Mouse (Mus musculus) thymus, adult 2 months (tissue): Measurements from ENCODE around the gene Nmnat2. TPM values are rescaled to one million over a fixed set of nuclear protein-coding genes. Genes with fewer than 3 reads are reported as not detected.

Experiments used
- DNase-seq: peaks from one replicate; pipeline ENCODE4 v3.0.0; 2021
- H3K27ac ChIP-seq: fragments of 200-500 bp; 2 replicates; pipeline ENCODE4 v1.5.1; 2012; ENCODE audit warnings: low read length, control low read depth; ENCODE audit not compliant: control insufficient read depth, insufficient read depth
- H3K27me3 ChIP-seq: fragments of 200-500 bp; 2 replicates; pipeline ENCODE4 v1.6.1; 2012; ENCODE audit warnings: mild to moderate bottlenecking, low read length, moderate library complexity, mixed read lengths; ENCODE audit not compliant: control insufficient read depth, insufficient read depth
- H3K36me3 ChIP-seq: fragments of 200-500 bp; 2 replicates; pipeline ENCODE4 v1.6.1; 2012; ENCODE audit warnings: mild to moderate bottlenecking, low read length, moderate library complexity; ENCODE audit not compliant: control insufficient read depth, insufficient read depth
- H3K4me1 ChIP-seq: fragments of 200-500 bp; replicated peaks from 2 replicates; pipeline ENCODE4 v1.6.1; 2012; ENCODE audit warnings: low read length; ENCODE audit not compliant: control insufficient read depth, insufficient read depth
- H3K4me3 ChIP-seq: fragments of 200-500 bp; 2 replicates; pipeline ENCODE4 v1.5.1; 2012; ENCODE audit warnings: mild to moderate bottlenecking, low read length, control low read depth, moderate library complexity; ENCODE audit not compliant: control insufficient read depth, insufficient read depth
- CTCF ChIP-seq: fragments of 200-500 bp; IDR thresholded peaks from 2 replicates; pipeline ENCODE4 v1.5.1; 2012; ENCODE audit warnings: mild to moderate bottlenecking, control low read depth, low read length, moderate library complexity, borderline replicate concordance; ENCODE audit not compliant: control insufficient read depth, poor library complexity, insufficient read depth; ENCODE audit errors: extremely low read depth
- POLR2A ChIP-seq: fragments of 200-500 bp; IDR thresholded peaks from 2 replicates; pipeline ENCODE4 v1.6.1; 2012; ENCODE audit warnings: mild to moderate bottlenecking, low read length, control low read depth, moderate library complexity; ENCODE audit not compliant: control insufficient read depth, poor library complexity, insufficient read depth; ENCODE audit errors: extremely low read depth
- WGBS: fragments of 180-500 bp; shearing (Covaris S2); methylation state at CpG from one replicate; pipeline ENCODE4 v1.1.7; 2018; 5-methylcytosine and 5-hydroxymethylcytosine counted together
- polyA plus RNA-seq: library from polyadenylated mRNA; depleted of rRNA; stranded (reverse); fragments of >200 nt; gene quantifications from 2 replicates; pipeline ENCODE4 v1.2.3, GENCODE M21; 2012

Nmnat2 gene
- polyA plus RNA-seq, 1 experiment: 1.1 TPM

- H3K4me1 ChIP-seq: peaks cover 9% of the 10 kb centered on the region
- WGBS: 55% methylated on average over 14 of the region's 14 CpGs
- no peak overlapping the region for H3K27ac ChIP-seq
- H3K4me3 ChIP-seq: no peak overlapping the region
- no peak for DNase-seq
- H3K27me3 ChIP-seq: no peaks in the 10 kb centered on the region
- H3K36me3 ChIP-seq: no peaks in the 10 kb centered on the region
- TF ChIP-seq CTCF: no peak
- TF ChIP-seq POLR2A: no peak
These were observed 59.8 kb downstream of the Nmnat2 start for GRCm38 (mm10) chr1:153014431-153015186.

GRCm38 (mm10) chr1:153016465-153017163 is 61.8 kb downstream of the Nmnat2 start:
- H3K27me3 ChIP-seq: no peaks in the 10 kb centered on the region
- no peak for DNase-seq
- peaks cover 3% of the 10 kb centered on the region for H3K4me1 ChIP-seq
- WGBS: 87% methylated on average over 11 of the region's 11 CpGs
- no peak overlapping the region for H3K4me3 ChIP-seq
- H3K27ac ChIP-seq: no peak overlapping the region
- H3K36me3 ChIP-seq: no peaks in the 10 kb centered on the region
- TF ChIP-seq POLR2A (no peak), CTCF (no peak)

- 100% methylated on average over 1 of the region's 1 CpGs for WGBS
- no peaks in the 10 kb centered on the region for H3K4me1 ChIP-seq
- TF ChIP-seq POLR2A (no peak), CTCF (no peak)
- no peaks in the 10 kb centered on the region for H3K36me3 ChIP-seq
- H3K4me3 ChIP-seq: no peak overlapping the region
- H3K27ac ChIP-seq: no peak overlapping the region
- no peak for DNase-seq
- no peaks in the 10 kb centered on the region for H3K27me3 ChIP-seq
These were observed 64.3 kb downstream of the Nmnat2 start for GRCm38 (mm10) chr1:153019128-153019527.

GRCm38 (mm10) chr1:153019623-153020022 is 64.8 kb downstream of the Nmnat2 start:
- Histone ChIP-seq H3K27me3 (no peaks in the 10 kb centered on the region), H3K4me3 (no peak overlapping the region), H3K4me1 (no peaks in the 10 kb centered on the region), H3K36me3 (no peaks in the 10 kb centered on the region), H3K27ac (no peak overlapping the region)
- DNase-seq: no peak
- TF ChIP-seq POLR2A: no peak
- TF ChIP-seq CTCF: no peak
- 94% methylated on average over 3 of the region's 3 CpGs for WGBS

GRCm38 (mm10) chr1:153021034-153021638 is 66.3 kb downstream of the Nmnat2 start:
- WGBS: 63% methylated on average over 7 of the region's 7 CpGs
- no peak for TF ChIP-seq CTCF
- no peak for TF ChIP-seq POLR2A

GRCm38 (mm10) chr1:153023018-153023417 is 68.2 kb downstream of the Nmnat2 start:
- Histone ChIP-seq H3K4me1 (no peaks in the 10 kb centered on the region), H3K27me3 (no peaks in the 10 kb centered on the region), H3K36me3 (no peaks in the 10 kb centered on the region), H3K27ac (no peak overlapping the region), H3K4me3 (no peak overlapping the region)
- WGBS: 88% methylated on average over 4 of the region's 4 CpGs
- TF ChIP-seq POLR2A: no peak
- TF ChIP-seq CTCF: no peak
- DNase-seq: no peak

More at GRCm38 (mm10) chr1:153021034-153021638, 66.3 kb downstream of the Nmnat2 start:
- H3K4me1 ChIP-seq: no peaks in the 10 kb centered on the region
- H3K4me3 ChIP-seq: no peak overlapping the region
- no peaks in the 10 kb centered on the region for H3K36me3 ChIP-seq
- no peak overlapping the region for H3K27ac ChIP-seq
- no peak for DNase-seq
- H3K27me3 ChIP-seq: no peaks in the 10 kb centered on the region

GRCm38 (mm10) chr1:153023875-153024274 is 69.1 kb downstream of the Nmnat2 start:
- Histone ChIP-seq H3K36me3 (no peaks in the 10 kb centered on the region), H3K4me3 (no peak overlapping the region), H3K27ac (no peak overlapping the region), H3K4me1 (no peaks in the 10 kb centered on the region), H3K27me3 (no peaks in the 10 kb centered on the region)
- DNase-seq: no peak
- TF ChIP-seq POLR2A: no peak
- no peak for TF ChIP-seq CTCF
- 94% methylated on average over 2 of the region's 2 CpGs for WGBS
